Mouse (Mus musculus) G1E (cell line): ENCODE measurements around the gene Msantd2.

Experiments
- CTCF ChIP-seq: IDR thresholded peaks from 2 replicates; pipeline ENCODE4 v1.5.1; 2012; ENCODE audit warnings: low read depth, low read length, inconsistent platforms, mixed read lengths
- GATA1 ChIP-seq: IDR thresholded peaks from 2 replicates; pipeline ENCODE4 v1.6.1; 2012; ENCODE audit warnings: borderline replicate concordance, low read length, inconsistent platforms, mixed read lengths

DNA sequence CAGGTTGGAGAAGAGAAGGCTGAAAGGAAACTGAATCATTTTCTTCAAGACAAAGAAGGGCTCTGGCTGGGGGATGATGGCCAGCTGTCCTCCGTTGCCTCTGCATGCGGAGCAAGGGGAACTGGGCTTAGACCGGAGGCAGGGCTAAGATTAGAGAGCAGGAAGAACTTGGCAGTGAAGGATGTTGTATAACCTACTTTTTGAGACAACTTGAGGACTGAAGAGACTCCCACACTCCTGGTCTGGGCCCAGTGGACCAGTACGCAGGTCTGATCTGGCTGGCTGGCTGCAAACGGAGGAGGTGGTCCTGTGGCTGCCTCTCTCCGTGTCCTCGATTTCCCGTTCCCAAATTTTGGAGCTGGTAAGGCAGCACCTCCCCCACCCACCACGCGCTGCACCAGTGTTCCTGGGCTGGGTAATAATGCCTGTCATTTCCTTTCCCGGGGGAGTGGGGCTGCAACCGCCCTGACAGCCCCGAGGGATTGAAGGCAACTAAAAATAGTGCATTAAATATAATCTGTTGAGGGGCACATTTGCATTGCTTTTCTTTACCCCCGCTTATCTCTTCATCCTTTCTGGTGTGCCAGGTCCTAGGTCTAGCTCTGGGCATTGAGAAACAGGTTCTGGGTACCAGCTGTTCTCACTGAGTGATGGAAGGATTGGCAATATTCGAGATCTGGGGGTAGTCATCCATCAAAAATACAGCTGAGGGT is 78.9 kb downstream of the Msantd2 start:
- TF ChIP-seq CTCF (no peak), GATA1 (no peak)
